Mouse (Mus musculus): ENCODE results near the gene Zfp414. TPM values are rescaled to one million over a fixed set of nuclear protein-coding genes. Genes with fewer than 3 reads are reported as not detected.
"Not testable (repeated sequence)": the region's sequence is repeated elsewhere in the genome, so short reads cannot be mapped to it uniquely, and the experiment has no call there.

Zfp414 gene
- total and polyA plus RNA-seq, 2 experiments from 2014 or later: 58.8 to 71.8 TPM

DNA sequence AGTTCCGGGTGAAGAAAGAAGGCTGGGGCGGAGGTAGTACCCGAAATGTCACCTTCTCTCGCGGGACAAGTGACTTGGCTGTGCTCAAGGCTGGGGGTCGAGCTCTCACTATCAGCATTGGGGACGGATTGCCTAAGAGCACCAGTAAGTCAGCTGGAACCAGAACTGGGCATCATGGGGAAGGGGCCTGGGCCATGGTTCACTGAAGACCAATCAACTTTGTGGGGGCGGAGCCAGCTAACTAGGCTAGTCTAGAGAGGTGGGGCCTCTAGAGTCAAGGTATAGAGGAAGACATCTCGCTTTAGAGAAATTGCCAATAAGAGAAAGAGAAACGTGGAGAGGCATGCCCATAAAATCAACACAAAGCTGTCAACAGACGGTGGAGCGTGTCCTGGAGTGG is 26.9 kb upstream of the Zfp414 start:
- 84% methylated on average over 12 of the region's 12 CpGs for WGBS
- no peak for DNase-seq
- ATAC-seq: no peak

DNA sequence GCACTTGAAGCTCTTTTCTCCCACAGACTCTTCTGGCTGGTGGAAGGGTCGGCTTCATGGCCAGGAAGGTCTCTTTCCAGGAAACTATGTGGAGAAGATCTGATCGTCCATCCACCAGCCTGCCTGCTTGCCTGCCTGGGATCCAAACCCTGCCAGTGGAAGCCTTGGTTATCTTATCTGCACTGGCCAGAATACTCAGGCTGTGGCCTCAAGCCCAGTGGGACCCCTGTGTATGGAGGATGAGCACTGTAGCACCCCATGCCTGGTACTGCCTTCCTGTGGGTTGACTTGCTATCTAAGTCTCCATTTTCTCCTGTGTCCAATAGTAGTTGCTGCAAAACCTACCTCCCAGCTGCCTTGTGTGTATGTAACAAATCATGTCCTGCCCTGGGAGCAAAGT is 21.6 kb upstream of the Zfp414 start:
- H3K4me1 ChIP-seq (ENCODE audit: insufficient read depth): no peaks in the 10 kb centered on the region
- H3K9me3 ChIP-seq (ENCODE audit: low read length): no peaks in the 10 kb centered on the region
- H3K27me3 ChIP-seq (ENCODE audit: insufficient read depth, low read length): no peaks in the 10 kb centered on the region
- 86% methylated on average over 2 of the region's 2 CpGs for WGBS
- ATAC-seq (no peak), DNase-seq (no peak)
- no peak for TF ChIP-seq CTCF (IDR thresholded peaks at IDR 0.05; ENCODE audit: low read depth)
- H3K9ac ChIP-seq: no peak overlapping the region
- H3K4me2 ChIP-seq (ENCODE audit: low read depth): no peak overlapping the region
- no peak overlapping the region for H3K27ac ChIP-seq (ENCODE audit: low read depth, low read length)
- no peak overlapping the region for H3K4me3 ChIP-seq (ENCODE audit: low read depth, low read length)
- H3K36me3 ChIP-seq (ENCODE audit: insufficient read depth): no peaks in the 10 kb centered on the region

More for the DNA sequence above, 26.9 kb upstream of the Zfp414 start:
- H3K4me2 ChIP-seq (ENCODE audit: low read depth): no peak overlapping the region
- no peaks in the 10 kb centered on the region for H3K9me3 ChIP-seq (ENCODE audit: low read length)
- no peaks in the 10 kb centered on the region for H3K4me1 ChIP-seq (ENCODE audit: insufficient read depth)
- no peak for TF ChIP-seq CTCF (IDR thresholded peaks at IDR 0.05; ENCODE audit: low read depth)
- H3K27ac ChIP-seq (ENCODE audit: low read depth, low read length): no peak overlapping the region
- no peaks in the 10 kb centered on the region for H3K36me3 ChIP-seq (ENCODE audit: insufficient read depth)
- no peak overlapping the region for H3K9ac ChIP-seq
- H3K4me3 ChIP-seq (ENCODE audit: low read depth, low read length): no peak overlapping the region
- no peaks in the 10 kb centered on the region for H3K27me3 ChIP-seq (ENCODE audit: insufficient read depth, low read length)

DNA sequence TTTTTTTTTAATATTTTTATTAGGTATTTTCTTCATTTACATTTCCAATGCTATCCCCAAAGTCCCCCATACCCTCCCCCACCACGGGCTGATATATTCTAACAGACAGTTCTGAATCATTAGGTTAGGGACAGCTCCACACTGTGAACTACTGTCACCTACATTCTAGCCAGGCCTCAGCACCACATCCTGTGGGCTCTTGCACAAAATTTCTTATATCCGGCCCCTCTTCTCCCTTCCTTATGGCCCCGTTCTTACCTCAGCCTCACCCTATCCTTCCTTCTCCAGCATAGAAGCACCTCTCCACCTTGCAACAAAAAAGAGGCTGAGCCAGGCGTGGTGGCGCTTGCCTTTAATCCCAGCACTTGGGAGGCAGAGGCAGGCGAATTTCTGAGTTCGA is 18.3 kb upstream of the Zfp414 start:
- TF ChIP-seq CTCF (IDR thresholded peaks at IDR 0.05; ENCODE audit: low read depth): no peak
- no peak overlapping the region for H3K27ac ChIP-seq (ENCODE audit: low read depth, low read length)
- WGBS: 91% methylated on average over 7 of the region's 7 CpGs
- H3K36me3 ChIP-seq (ENCODE audit: insufficient read depth): no peaks in the 10 kb centered on the region
- DNase-seq: no peak
- no peak for ATAC-seq
- H3K4me2 ChIP-seq (ENCODE audit: low read depth): no peak overlapping the region
- H3K9ac ChIP-seq: no peak overlapping the region
- H3K27me3 ChIP-seq (ENCODE audit: insufficient read depth, low read length): no peaks in the 10 kb centered on the region
- H3K4me3 ChIP-seq (ENCODE audit: low read depth, low read length): no peak overlapping the region
- H3K9me3 ChIP-seq (ENCODE audit: low read length): no peaks in the 10 kb centered on the region
- no peaks in the 10 kb centered on the region for H3K4me1 ChIP-seq (ENCODE audit: insufficient read depth)

DNA sequence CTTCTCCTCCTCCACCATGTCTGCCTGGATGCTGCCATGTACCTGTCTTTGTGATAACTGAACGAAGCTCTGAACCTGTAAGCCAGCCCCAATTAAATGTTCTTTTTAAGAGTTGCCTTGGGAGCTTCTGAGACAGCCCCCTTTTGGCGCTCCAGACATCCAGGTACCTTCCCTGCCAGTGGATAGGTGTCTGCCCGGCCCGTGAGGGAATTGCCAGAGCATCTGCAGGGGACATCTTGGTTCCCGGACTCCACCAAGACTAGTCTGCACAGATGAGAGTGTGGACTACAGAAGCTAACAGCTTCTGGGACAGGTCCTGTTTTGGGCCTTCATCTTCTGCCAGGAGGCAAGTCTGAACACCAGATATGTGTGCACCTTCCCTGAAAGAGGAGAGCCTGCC is 15.2 kb upstream of the Zfp414 start:
- ATAC-seq; H3K9me3 ChIP-seq (ENCODE audit: low read length); H3K36me3 ChIP-seq (ENCODE audit: insufficient read depth): not testable (repeated sequence)

DNA sequence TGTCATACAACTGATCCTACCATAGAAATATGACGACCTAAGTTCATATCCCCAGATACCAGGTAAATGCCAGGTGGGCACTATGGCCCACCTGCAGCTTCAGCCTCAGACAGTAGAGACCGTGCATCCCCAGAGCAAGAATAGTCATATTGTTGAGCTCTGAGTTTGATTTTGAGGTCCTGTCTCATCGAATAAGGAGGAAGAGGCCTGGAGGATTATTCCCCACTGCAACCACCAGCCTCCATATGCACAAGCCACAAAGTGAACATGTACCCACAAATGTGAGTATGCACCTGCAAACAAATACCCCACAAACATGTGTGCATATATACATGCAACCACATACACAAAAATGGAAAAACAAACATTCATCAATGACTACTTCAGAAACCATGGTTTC is 1.6 kb upstream of the Zfp414 start:
- no peak overlapping the region for H3K4me3 ChIP-seq (ENCODE audit: low read depth, low read length)
- no peaks in the 10 kb centered on the region for H3K27me3 ChIP-seq (ENCODE audit: insufficient read depth, low read length)
- no peak for DNase-seq
- no peak overlapping the region for H3K27ac ChIP-seq (ENCODE audit: low read depth, low read length)
- H3K4me2 ChIP-seq (ENCODE audit: low read depth): no peak overlapping the region
- H3K36me3 ChIP-seq (ENCODE audit: insufficient read depth): peaks cover 4% of the 10 kb centered on the region; the same call in 1 of the 2 replicates
- H3K4me1 ChIP-seq (ENCODE audit: insufficient read depth): peaks cover 14% of the 10 kb centered on the region
- no peak overlapping the region for H3K9ac ChIP-seq
- no peak for TF ChIP-seq CTCF (IDR thresholded peaks at IDR 0.05; ENCODE audit: low read depth)
- no peak for ATAC-seq
- no peaks in the 10 kb centered on the region for H3K9me3 ChIP-seq (ENCODE audit: low read length)
- 92% methylated on average over 3 of the region's 3 CpGs for WGBS

More for the DNA sequence above, 15.2 kb upstream of the Zfp414 start:
- H3K4me1 ChIP-seq (ENCODE audit: insufficient read depth); H3K9ac ChIP-seq; DNase-seq; H3K27me3 ChIP-seq (ENCODE audit: insufficient read depth, low read length); H3K4me2 ChIP-seq (ENCODE audit: low read depth); H3K4me3 ChIP-seq (ENCODE audit: low read depth, low read length); H3K27ac ChIP-seq (ENCODE audit: low read depth, low read length): not testable (repeated sequence)
- 88% methylated on average over 5 of the region's 5 CpGs for WGBS

DNA sequence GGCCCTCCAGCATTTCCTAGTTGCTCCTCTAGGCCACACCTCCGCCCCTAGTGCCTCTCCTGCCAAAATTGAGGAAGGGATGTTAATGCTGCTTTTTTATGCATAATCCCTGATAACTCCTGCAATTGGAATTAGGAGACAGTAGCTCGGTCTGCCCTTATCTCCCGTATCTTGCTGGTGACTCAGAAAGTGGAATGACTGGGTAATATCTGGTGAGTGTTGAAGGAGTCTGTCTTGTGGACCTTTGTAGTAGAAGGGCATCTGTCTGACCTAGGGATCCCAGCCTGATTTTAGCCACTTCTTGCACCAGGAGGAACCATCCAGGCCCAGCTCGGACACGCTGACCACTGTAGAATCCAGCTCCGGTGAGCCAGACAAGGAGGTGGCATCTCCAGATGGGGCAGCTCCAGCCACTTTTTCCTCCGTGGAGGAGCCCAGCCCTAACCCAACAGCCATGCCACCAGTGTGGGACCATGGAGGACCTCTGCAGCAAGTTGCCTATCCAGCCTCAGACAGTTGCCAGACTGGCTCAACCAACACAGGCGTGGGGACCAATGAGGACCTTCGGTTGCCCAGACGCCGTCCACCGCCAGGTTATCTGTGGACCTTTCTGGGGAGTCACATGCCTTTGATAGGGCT is 716 bp downstream of the Zfp414 start:
- Histone ChIP-seq H3K27ac (ENCODE audit: low read depth, low read length) (peak overlapping the region; percentile 97), H3K27me3 (ENCODE audit: insufficient read depth, low read length) (no peaks in the 10 kb centered on the region), H3K4me2 (ENCODE audit: low read depth) (peak overlapping the region; percentile 71), H3K9me3 (ENCODE audit: low read length) (no peaks in the 10 kb centered on the region), H3K4me3 (ENCODE audit: low read depth, low read length) (peak overlapping the region; percentile 59), H3K4me1 (ENCODE audit: insufficient read depth) (peaks cover 14% of the 10 kb centered on the region), H3K9ac (peak overlapping the region; percentile 78), H3K36me3 (ENCODE audit: insufficient read depth) (peaks cover 7% of the 10 kb centered on the region)
- WGBS: 76% methylated on average over 12 of the region's 12 CpGs
- ATAC-seq (no peak), DNase-seq (no peak)
- no peak for TF ChIP-seq CTCF (IDR thresholded peaks at IDR 0.05; ENCODE audit: low read depth)

DNA sequence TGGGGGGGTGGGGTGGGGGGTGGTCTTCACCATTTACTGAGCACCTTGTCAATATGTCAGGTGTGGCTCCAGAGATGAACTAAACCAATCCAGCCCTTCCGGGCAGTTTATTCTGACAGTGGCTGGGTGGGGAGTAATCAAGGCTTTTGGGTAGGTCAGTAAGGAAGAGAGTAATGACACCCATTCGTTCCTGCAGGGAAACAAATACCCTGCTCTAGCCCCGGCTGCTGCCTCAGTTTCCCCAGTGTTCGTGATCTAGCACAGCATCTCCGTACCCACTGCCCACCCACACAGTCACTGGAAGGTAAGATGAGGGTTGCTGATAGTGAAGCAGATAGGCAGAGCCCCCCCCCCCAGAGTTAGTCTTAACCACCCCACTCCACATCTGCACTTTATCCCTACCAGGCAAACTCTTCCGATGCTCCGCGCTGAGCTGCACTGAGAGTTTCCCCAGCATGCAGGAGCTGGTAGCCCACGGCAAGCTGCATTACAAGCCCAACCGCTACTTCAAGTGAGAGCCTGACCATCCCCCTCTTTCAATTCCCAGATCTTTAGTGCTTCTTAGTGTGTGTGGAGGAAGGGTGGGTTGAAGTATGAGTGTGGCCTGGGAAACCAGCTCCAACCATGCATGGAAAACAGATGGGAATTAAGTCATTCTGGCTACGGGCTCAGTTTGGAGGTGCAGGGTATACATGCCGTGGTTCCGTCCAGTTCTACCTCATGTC is 1.4 kb downstream of the Zfp414 start:
- TF ChIP-seq CTCF (IDR thresholded peaks at IDR 0.05; ENCODE audit: low read depth): no peak
- Histone ChIP-seq H3K9me3 (ENCODE audit: low read length) (no peaks in the 10 kb centered on the region), H3K9ac (no peak overlapping the region), H3K4me2 (ENCODE audit: low read depth) (0 out of 2 replicates have a peak overlapping the region, but pooled peaks have one; percentile 71), H3K27me3 (ENCODE audit: insufficient read depth, low read length) (no peaks in the 10 kb centered on the region), H3K4me1 (ENCODE audit: insufficient read depth) (peaks cover 14% of the 10 kb centered on the region), H3K4me3 (ENCODE audit: low read depth, low read length) (no peak overlapping the region), H3K36me3 (ENCODE audit: insufficient read depth) (peaks cover 7% of the 10 kb centered on the region), H3K27ac (ENCODE audit: low read depth, low read length) (no peak overlapping the region)
- DNase-seq: no peak
- 85% methylated on average over 13 of the region's 13 CpGs for WGBS
- ATAC-seq: no peak

Measured in forebrain, postnatal 0 days (tissue).